Mouse (Mus musculus) midbrain, embryonic 11.5 days (tissue): ENCODE results near the gene Syt6. TPM values are rescaled to one million over a fixed set of nuclear protein-coding genes. Genes with fewer than 3 reads are reported as not detected.

Source experiments
- ATAC-seq: fragments of 200-750 bp; cut with Nextera tagmentation; 2 replicates; pipeline ENCODE4 v1.8.0; 2017; ENCODE audit warnings: moderate TSS enrichment, moderate library complexity; ENCODE audit not compliant: low FRiP score
- DNase-seq: peaks from one replicate; pipeline ENCODE4 v3.0.0; 2015; ENCODE audit warnings: low spot score; ENCODE audit errors: missing footprints
- H3K27ac ChIP-seq: fragments of 300-500 bp; sonication (generic); 2 replicates; pipeline ENCODE4 v1.5.1; 2014; ENCODE audit warnings: low read depth, low read length
- H3K27me3 ChIP-seq: fragments of 300-500 bp; sonication (generic); 2 replicates; pipeline ENCODE4 v1.6.1; 2014; ENCODE audit warnings: mild to moderate bottlenecking, low read length, moderate library complexity, mixed read lengths; ENCODE audit not compliant: control insufficient read depth, insufficient read depth
- H3K36me3 ChIP-seq: fragments of 300-500 bp; sonication (generic); 2 replicates; pipeline ENCODE4 v1.6.1; 2014; ENCODE audit warnings: mild to moderate bottlenecking, low read length, moderate library complexity, mixed read lengths; ENCODE audit not compliant: control insufficient read depth, insufficient read depth
- H3K4me1 ChIP-seq: fragments of 300-500 bp; sonication (generic); 2 replicates; pipeline ENCODE4 v1.6.1; 2014; ENCODE audit warnings: low read length; ENCODE audit not compliant: control insufficient read depth, insufficient read depth
- H3K4me2 ChIP-seq: fragments of 300-500 bp; sonication (generic); 2 replicates; pipeline ENCODE4 v1.6.1; 2014; ENCODE audit warnings: mild to moderate bottlenecking, moderate library complexity
- H3K4me3 ChIP-seq: fragments of 300-500 bp; sonication (generic); 2 replicates; pipeline ENCODE4 v1.5.1; 2014; ENCODE audit warnings: low read depth, low read length
- H3K9ac ChIP-seq: fragments of 300-500 bp; sonication (generic); 2 replicates; pipeline ENCODE4 v1.6.1; 2014; ENCODE audit warnings: low read length
- H3K9me3 ChIP-seq: fragments of 300-500 bp; sonication (generic); 2 replicates; pipeline ENCODE4 v1.6.1; 2016; ENCODE audit warnings: low read length; ENCODE audit not compliant: control insufficient read depth
- WGBS: fragments of 180-500 bp; shearing (Covaris S2); extraction: QIAGEN DNeasy Blood & Tissue Kit; methylation state at CpG from one replicate; pipeline ENCODE4 v1.1.7; 2014; 5-methylcytosine and 5-hydroxymethylcytosine counted together
- polyA plus RNA-seq: library from polyadenylated mRNA; unstranded; fragments of >200 nt; fragmentation: Nextera tagmentation; extraction: Ambion mirVana; gene quantifications from 2 replicates; pipeline ENCODE4 v1.2.1, GENCODE M21; 2014

Gene Syt6
- polyA plus RNA-seq = 4.3 and 5.6 TPM in 2 replicates

DNA sequence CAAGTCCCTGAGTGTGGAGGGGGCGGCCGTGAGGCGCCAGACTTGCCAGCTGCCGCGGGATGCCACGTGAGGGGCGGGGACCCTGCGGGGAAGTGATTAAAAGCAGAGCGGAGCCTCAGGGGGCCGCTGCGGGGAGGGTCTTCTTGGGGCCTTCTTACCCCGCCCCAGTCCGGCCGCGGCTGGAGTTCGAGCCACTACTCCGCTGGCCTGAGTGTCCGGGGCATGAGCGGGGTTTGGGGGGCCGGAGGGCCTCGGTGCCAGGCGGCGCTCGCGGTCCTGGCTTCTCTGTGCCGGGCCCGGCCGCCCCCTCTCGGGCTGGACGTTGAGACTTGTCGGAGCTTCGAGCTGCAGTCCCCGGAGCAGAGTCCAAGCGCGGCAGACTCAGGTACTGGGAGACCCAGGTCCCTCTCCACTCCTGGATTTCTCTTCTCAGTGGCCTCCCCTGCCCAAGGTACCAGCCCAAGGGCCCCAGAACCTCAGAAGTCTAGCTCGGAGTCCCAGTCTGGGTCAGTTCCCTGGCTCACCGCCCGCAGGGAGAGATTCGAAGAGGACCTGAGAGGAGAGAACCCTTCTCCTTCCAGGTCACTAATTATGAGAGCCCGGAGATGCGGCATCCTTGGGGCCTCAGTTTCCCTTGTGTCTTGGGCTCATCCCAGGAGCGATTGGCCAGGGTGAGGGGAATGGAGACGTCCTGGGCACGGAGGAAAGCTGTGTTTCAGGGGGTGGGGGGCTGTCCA, at the start of gene Syt6:
Gene Syt6, plus strand, starts transcription at position 76 of the 737 bp plus-strand sequence.
- H3K9ac ChIP-seq = peak within 1 kb of the TSS; percentile 65
- DNase-seq (peak; percentile 94), ATAC-seq (peak; percentile 53)
- no peak within 1 kb of the TSS for H3K27ac ChIP-seq
- H3K9me3 ChIP-seq = no peaks in the 10 kb centered on the region
- peak within 1 kb of the TSS; percentile 51 for H3K4me3 ChIP-seq
- H3K4me1 ChIP-seq = peaks cover 24% of the 10 kb centered on the region
- 1% methylated on average over 44 of the region's 44 CpGs for WGBS
- H3K36me3 ChIP-seq = no peaks in the 10 kb centered on the region
- H3K4me2 ChIP-seq = peak within 1 kb of the TSS; percentile 92
- peaks cover 56% of the 10 kb centered on the region for H3K27me3 ChIP-seq

DNA sequence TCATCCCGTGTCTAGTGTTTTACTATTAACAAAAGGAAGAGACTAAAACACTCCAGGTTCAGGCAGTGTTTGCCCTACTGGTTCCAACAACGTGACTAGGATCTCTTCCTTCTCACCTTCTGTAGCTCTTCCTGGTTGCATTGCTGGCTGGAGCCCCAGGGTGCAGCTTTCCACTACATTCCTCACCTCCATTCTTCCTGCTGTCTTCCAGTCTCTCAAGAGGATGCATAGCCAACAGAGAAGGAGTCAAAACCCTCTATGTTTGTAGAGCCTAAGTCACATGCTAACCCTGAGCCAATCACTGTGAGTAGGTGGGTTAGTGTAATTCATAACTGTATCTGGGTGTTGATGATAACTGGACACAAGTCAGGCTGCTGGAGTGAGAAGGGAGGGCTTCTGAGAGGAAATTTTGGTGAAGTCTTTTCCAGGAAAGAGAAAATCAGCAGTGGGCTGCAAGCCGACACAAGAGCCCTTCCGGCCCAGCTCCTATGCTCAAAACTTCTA, 48.8 kb upstream of the Syt6 start:
- no peaks in the 10 kb centered on the region for H3K4me1 ChIP-seq
- 87% methylated on average over 4 of the region's 4 CpGs for WGBS
- no peaks in the 10 kb centered on the region for H3K27me3 ChIP-seq
- no peak overlapping the region for H3K4me2 ChIP-seq
- H3K9me3 ChIP-seq = no peaks in the 10 kb centered on the region
- DNase-seq (no peak), ATAC-seq (no peak)
- H3K9ac ChIP-seq = no peak overlapping the region
- no peaks in the 10 kb centered on the region for H3K36me3 ChIP-seq
- H3K27ac ChIP-seq = no peak overlapping the region
- H3K4me3 ChIP-seq = no peak overlapping the region

DNA sequence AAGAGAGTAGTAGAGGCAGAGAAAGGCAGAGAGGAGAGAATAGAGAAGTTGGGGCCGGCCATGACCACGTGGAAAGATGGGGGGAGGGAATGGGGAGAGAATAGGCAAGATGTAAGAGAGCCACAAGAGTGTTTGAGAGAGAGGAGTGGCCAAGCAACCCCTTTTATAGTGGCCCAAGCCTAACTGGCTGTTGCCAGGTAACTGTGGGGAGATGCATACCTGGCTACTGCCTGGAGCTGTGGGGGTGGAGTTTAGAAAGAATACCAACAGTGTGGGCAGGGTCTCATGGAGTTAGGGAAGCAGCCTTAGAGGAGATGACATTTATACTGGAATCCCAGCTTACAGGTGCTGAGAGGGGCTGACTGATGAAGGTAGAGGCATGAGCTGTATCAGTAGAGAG, 48.2 kb upstream of the Syt6 start:
- Histone ChIP-seq H3K9me3 (no peaks in the 10 kb centered on the region), H3K4me3 (no peak overlapping the region), H3K36me3 (no peaks in the 10 kb centered on the region), H3K27me3 (no peaks in the 10 kb centered on the region), H3K27ac (no peak overlapping the region), H3K9ac (no peak overlapping the region), H3K4me2 (no peak overlapping the region), H3K4me1 (no peaks in the 10 kb centered on the region)
- 24% methylated on average over 2 of the region's 2 CpGs for WGBS
- no peak for DNase-seq
- no peak for ATAC-seq

DNA sequence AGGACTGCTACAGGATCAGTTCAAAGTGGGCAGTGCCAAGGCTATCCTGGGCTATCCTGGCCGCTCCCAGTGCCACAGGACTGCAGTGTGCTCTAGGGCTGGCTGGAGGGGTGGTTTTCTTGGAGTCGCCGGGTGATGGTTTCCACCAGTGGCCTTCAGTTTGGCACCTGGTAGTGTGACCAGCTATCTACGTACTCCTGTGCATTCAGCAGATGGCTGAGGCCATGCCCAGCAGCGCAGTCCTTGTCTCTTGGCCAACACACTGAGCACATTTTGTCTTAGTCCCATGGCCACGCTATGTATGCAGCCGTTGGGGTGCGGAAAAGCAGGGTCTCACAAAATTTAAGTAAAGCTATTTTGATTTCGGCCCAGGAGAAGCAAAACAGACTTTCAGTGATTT, 41.0 kb upstream of the Syt6 start:
- 93% methylated on average over 9 of the region's 9 CpGs for WGBS
- no peak for ATAC-seq

DNA sequence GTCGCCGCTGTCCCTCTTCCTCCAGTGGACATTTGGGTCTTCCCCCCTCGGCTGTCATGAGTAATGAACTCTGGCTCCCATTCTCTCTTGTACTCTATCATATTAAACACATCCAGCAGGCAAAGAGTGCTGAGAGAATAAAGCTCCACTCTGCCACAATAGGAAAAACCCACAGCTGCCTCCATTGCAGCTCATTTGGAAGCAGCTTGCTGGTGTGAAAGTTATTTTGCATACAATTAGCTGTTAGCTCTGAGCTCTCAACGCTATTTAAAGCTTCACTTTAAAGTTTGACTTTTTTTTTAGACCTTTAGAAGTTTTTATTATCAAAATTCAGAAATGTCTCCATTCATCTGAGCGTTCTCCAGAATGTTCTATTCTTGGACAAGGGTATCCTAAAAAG, 39.8 kb upstream of the Syt6 start:
- no peak for DNase-seq
- H3K9ac ChIP-seq = no peak overlapping the region
- no peaks in the 10 kb centered on the region for H3K9me3 ChIP-seq
- no peaks in the 10 kb centered on the region for H3K27me3 ChIP-seq
- 66% methylated on average over 5 of the region's 5 CpGs for WGBS
- no peaks in the 10 kb centered on the region for H3K36me3 ChIP-seq
- no peaks in the 10 kb centered on the region for H3K4me1 ChIP-seq
- H3K4me2 ChIP-seq = no peak overlapping the region
- no peak overlapping the region for H3K4me3 ChIP-seq
- ATAC-seq = no peak
- no peak overlapping the region for H3K27ac ChIP-seq

More for the DNA sequence above, 41.0 kb upstream of the Syt6 start:
- Histone ChIP-seq H3K9ac (no peak overlapping the region), H3K4me2 (no peak overlapping the region), H3K9me3 (no peaks in the 10 kb centered on the region), H3K27me3 (no peaks in the 10 kb centered on the region), H3K27ac (no peak overlapping the region), H3K4me1 (no peaks in the 10 kb centered on the region), H3K4me3 (no peak overlapping the region), H3K36me3 (no peaks in the 10 kb centered on the region)
- no peak for DNase-seq

DNA sequence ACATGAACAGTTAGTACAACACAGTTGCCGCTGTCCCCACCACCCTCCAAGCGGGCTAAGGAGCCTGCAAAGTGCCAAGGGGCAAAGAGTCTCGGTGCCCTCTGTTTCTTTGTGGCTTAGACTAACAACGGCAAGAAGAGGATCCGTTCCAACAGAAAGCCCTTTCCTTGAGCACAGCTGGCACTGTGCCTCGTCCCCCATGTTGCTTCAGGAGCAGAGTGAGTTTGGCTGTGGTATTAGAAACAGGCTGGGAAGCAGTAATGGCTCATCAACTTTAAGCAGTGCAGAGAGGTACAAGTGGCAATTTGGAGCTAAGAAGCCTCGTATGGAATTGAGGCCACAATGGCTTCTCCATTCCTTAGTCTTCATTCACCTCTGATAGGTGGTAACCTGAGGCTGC, 35.9 kb upstream of the Syt6 start:
- WGBS = 82% methylated on average over 7 of the region's 7 CpGs
- H3K4me3 ChIP-seq = no peak overlapping the region
- H3K9ac ChIP-seq = no peak overlapping the region
- no peak overlapping the region for H3K27ac ChIP-seq
- H3K27me3 ChIP-seq = no peaks in the 10 kb centered on the region
- H3K4me1 ChIP-seq = no peaks in the 10 kb centered on the region
- DNase-seq = no peak
- no peaks in the 10 kb centered on the region for H3K9me3 ChIP-seq
- no peak for ATAC-seq
- no peak overlapping the region for H3K4me2 ChIP-seq
- H3K36me3 ChIP-seq = no peaks in the 10 kb centered on the region

DNA sequence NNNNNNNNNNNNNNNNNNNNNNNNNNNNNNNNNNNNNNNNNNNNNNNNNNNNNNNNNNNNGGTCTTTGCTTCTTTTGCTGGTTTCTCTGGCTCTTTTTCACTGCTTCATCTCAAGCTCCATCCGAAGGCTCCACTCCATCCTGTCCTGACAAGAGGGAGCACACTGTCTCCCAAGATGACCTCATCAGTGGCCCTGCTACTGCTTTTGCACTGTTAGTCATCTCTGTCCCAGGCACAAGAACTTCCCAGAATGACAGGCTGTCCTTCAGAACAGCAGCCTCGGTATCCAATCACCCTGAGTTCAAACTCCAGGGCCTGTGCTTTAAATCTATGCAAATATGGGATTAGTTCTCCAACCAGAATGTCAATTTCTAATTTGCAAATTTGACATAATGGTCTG, 28.9 kb upstream of the Syt6 start:
- DNase-seq (no peak), ATAC-seq (no peak)
- Histone ChIP-seq H3K4me3 (no peak overlapping the region), H3K36me3 (no peaks in the 10 kb centered on the region), H3K27me3 (no peaks in the 10 kb centered on the region), H3K27ac (no peak overlapping the region), H3K9ac (no peak overlapping the region), H3K4me1 (no peaks in the 10 kb centered on the region), H3K4me2 (no peak overlapping the region), H3K9me3 (no peaks in the 10 kb centered on the region)
- 64% methylated on average over 2 of the region's 2 CpGs for WGBS

DNA sequence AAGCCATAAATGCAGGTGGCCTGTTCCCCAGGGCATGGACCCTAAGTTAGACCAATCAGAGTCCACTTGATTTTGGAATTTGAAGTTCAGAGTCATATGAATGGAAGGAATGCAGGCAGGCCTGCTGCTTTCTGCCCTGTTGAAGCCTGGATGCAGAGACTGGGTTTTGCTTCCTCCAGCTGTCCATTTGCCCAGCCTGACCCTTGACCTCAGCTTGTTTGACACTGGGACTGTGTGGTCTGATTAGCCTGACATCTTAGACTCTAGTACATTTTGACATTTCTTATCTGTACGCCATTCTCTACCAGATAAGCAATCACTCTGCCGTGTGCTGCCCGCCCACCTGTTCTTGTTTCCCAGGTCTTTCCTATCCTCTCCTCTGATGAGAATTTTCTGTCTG, 28.4 kb upstream of the Syt6 start:
- Histone ChIP-seq H3K9ac (no peak overlapping the region), H3K4me2 (no peak overlapping the region), H3K9me3 (no peaks in the 10 kb centered on the region), H3K27me3 (no peaks in the 10 kb centered on the region), H3K4me1 (no peaks in the 10 kb centered on the region), H3K27ac (no peak overlapping the region), H3K4me3 (no peak overlapping the region), H3K36me3 (no peaks in the 10 kb centered on the region)
- 86% methylated on average over 3 of the region's 3 CpGs for WGBS
- no peak for DNase-seq
- ATAC-seq = no peak

DNA sequence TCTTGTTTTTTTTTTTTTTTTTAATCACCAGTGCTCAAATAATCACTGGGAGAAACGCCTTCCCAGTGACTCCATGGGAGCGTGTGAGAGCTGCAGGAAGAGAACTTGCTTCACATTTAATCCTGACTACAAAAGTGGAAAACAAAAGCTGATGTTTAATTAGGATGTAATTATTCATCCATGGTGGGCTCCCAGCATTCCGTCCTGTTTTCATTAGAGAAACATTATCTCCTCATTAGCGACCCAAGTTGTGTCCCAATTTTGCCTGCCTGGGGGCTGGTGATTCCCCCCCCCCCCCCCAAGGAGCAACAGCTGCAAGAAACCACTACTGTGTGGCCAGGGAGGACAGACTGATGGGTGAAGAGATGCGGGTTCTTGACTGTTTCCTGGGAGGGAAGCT, 24.8 kb upstream of the Syt6 start:
- Histone ChIP-seq H3K36me3 (no peaks in the 10 kb centered on the region), H3K4me2 (no peak overlapping the region), H3K9ac (no peak overlapping the region), H3K4me1 (no peaks in the 10 kb centered on the region), H3K9me3 (no peaks in the 10 kb centered on the region), H3K27ac (no peak overlapping the region), H3K27me3 (no peaks in the 10 kb centered on the region), H3K4me3 (no peak overlapping the region)
- DNase-seq (no peak), ATAC-seq (no peak)
- WGBS = 58% methylated on average over 5 of the region's 5 CpGs
